Mouse (Mus musculus): Measurements from ENCODE around the gene Cep44.

DNA sequence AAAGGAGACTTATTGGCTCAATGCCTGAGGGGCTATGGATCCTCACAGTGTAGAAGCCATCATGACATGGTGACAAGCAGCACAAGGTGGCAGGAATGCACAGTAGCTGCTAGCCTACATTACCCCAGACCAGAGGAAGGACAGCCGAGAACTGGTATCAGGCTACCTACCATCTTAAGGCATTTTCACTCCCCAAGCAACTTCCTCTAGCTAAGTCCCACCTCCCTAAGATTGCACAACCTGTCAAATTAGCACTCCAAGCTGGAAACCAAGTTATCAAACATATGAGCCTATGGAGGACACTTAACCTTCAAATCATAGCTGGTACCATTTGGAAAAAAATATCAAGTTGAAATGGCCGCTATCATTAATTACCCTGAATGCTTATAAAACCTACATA lies 3.0 kb downstream of the Cep44 start:
- TF ChIP-seq CTCF (IDR thresholded peaks at IDR 0.05; ENCODE audit: low read depth) (no peak), EP300 (IDR thresholded peaks at IDR 0.05; ENCODE audit: low read depth) (no peak)
